Mouse (Mus musculus): ENCODE data around the gene Phldb3. TPM values are rescaled to one million over a fixed set of nuclear protein-coding genes. Genes with fewer than 3 reads are reported as not detected.
A peak's percentile ranks its signal among the peaks of the same experiment; 100 is the strongest.
"Not testable (repeated sequence)": the region's sequence is repeated elsewhere in the genome, so short reads cannot be mapped to it uniquely, and the experiment has no call there.

Phldb3 gene
- polyA plus RNA-seq, 1 experiment from 2014 or later, result 1.1 TPM

DNA sequence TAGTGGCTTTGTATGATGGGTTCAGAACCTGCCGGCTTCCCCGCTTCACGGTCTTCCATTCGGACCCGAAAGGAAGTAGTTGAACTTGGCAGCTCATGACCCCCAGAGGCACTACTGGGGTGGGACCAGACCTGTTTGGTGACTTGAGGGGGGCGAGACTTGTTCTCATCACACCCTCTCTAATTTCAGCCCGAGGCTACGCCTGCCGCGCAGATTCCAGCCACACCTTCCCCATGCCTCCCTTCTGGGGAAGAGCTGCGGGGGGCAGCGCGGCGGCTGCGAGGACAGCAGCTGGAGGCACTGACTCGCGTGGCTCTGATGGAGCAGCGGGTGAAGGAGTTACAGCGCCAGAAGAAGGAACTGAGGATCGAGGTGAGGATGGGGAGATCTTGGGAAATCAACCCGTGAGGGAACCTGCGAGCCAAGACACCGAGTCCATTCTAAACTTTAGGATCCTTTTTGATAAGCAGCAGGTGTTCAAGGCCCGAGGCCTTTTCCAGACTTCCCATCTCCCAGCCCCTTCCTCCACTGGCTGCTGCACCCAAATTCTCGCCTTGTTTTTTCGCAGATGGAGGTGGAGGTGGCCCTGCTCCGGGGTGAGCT lies 1.8 kb downstream of the Phldb3 start:
- peaks cover 39% of the 10 kb centered on the region for H3K27me3 ChIP-seq

DNA sequence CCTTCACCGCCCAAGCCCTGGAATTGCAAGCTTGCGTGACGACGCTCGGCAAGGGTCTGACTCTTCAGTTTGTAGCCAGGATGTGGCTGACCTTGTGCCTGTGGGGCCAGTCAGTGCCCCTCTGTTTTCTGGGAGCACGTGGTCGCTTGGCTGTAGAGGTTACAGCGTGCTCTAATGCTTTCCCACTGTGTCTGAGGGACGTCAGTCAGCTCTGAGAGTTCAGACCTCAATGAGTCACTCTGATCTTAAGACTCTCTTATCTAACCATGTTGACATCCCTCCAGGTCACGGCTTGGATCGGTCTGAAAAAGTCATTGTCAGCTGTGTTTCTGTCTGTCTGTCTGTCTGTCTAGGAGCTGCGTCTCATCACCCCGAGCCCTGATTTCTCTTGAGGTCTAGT lies 4.3 kb downstream of the Phldb3 start:
- peaks cover 36% of the 10 kb centered on the region for H3K27me3 ChIP-seq
- 64% methylated on average over 13 of the region's 13 CpGs for WGBS

More for the DNA sequence above, 1.8 kb downstream of the Phldb3 start:
- H3K4me1 ChIP-seq, result peaks cover 32% of the 10 kb centered on the region
- H3K9ac ChIP-seq, result no peak overlapping the region
- peak overlapping the region; percentile 52 for H3K4me3 ChIP-seq (replicated peaks)
- H3K9me3 ChIP-seq (replicated peaks), result no peaks in the 10 kb centered on the region
- peak overlapping the region; percentile 75 for H3K4me2 ChIP-seq (replicated peaks)
- ATAC-seq (ENCODE audit: insufficient number of reproducible peaks, low FRiP score, low TSS enrichment, low read depth), result no peak
- no peaks in the 10 kb centered on the region for H3K36me3 ChIP-seq
- no peak overlapping the region for H3K27ac ChIP-seq (replicated peaks)
- WGBS, result 3% methylated on average over 27 of the region's 27 CpGs

DNA sequence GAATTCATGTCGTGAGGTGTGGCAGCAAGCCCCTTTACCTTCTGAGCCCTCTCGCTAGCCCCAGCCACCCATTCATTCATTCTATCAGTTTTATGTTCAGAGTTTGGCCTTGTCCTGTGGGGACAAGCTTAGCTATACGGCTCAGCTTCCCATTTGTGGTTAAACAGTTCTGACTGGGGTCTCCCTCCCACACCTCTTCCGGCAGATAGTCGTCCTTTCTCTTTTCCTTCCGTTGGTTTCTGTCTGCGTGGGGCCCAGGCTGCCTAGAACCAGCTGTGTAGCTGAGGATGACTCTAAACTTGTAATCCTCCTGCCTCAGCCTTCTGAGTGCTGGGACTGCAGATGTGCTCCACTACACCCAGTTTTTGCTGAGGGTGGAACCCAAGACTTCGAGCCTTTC lies 7.2 kb downstream of the Phldb3 start:
- Histone ChIP-seq H3K9ac (no peak overlapping the region), H3K4me1 (peaks cover 2% of the 10 kb centered on the region), H3K4me2 (replicated peaks) (no peak overlapping the region), H3K27ac (replicated peaks) (no peak overlapping the region), H3K9me3 (replicated peaks) (no peaks in the 10 kb centered on the region), H3K36me3 (peaks cover 8% of the 10 kb centered on the region), H3K4me3 (replicated peaks) (no peak overlapping the region), H3K27me3 (peaks cover 8% of the 10 kb centered on the region)
- WGBS, result 76% methylated on average over 8 of the region's 8 CpGs
- no peak for ATAC-seq (ENCODE audit: insufficient number of reproducible peaks, low FRiP score, low TSS enrichment, low read depth)

More for the DNA sequence above, 4.3 kb downstream of the Phldb3 start:
- H3K4me3 ChIP-seq (replicated peaks), result no peak overlapping the region
- H3K4me2 ChIP-seq (replicated peaks), result no peak overlapping the region
- no peak overlapping the region for H3K27ac ChIP-seq (replicated peaks)
- no peak overlapping the region for H3K9ac ChIP-seq
- no peak for ATAC-seq (ENCODE audit: insufficient number of reproducible peaks, low FRiP score, low TSS enrichment, low read depth)
- peaks cover 24% of the 10 kb centered on the region for H3K4me1 ChIP-seq
- no peaks in the 10 kb centered on the region for H3K9me3 ChIP-seq (replicated peaks)
- H3K36me3 ChIP-seq, result peaks cover 4% of the 10 kb centered on the region; the same call in 1 of the 2 replicates

DNA sequence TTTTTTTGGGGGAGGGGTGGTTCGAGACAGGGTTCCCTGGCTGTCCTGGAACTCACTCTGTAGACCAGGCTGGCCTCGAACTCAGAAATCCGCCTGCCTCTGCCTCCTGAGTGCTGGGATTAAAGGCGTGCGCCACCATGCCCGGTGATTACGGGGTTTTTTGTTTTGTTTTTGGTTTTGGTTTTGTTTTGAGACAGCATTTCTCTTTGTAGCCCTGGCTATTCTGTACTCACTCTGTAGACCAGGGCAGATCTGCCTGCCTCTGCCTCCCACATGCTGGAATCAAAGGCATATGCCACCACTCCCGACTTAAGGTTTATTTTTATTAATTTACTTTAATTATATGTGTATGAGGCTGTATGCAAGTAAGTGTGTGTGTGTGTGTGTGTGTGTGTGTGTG lies 7.8 kb downstream of the Phldb3 start:
- 90% methylated on average over 8 of the region's 8 CpGs for WGBS

DNA sequence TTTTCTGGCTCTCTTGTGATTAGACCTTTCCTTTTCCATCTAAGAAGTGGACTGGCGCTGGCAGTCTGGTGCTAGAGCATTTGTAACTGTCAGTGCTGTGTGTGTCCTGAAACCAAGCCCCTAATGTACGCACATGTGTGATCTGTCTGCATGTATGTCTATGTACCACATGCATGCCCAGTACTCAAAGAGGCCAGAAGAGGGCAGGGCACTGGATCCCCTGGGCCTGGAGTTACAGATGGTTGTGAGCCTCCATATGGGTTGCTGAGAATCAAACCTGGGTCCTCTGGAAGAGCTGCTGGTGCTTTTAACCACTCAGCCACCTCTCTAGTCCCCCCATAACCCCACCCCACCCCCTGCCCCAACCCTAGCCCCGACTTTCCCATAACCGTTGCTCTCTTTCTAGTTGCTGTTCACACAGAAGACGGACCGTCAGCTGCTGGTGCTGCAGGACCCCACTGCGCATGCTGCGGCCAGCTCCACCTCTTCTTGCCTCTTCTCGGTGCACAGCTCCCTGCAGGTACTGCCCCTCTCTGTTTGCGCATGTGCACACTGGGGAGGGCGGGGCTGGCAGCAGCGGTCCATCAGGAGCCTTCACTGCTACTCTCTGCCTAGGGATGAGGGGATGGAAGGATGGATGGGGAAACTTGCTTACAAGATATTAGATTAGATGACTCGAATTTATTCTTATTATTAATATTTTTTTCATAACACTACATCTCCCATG lies 9.3 kb downstream of the Phldb3 start:
- Histone ChIP-seq H3K4me1 (no peaks in the 10 kb centered on the region), H3K27ac (replicated peaks) (no peak overlapping the region), H3K4me2 (replicated peaks) (no peak overlapping the region), H3K9ac (no peak overlapping the region), H3K36me3 (peaks cover 8% of the 10 kb centered on the region), H3K27me3 (no peaks in the 10 kb centered on the region), H3K4me3 (replicated peaks) (no peak overlapping the region), H3K9me3 (replicated peaks) (no peaks in the 10 kb centered on the region)
- no peak for ATAC-seq (ENCODE audit: insufficient number of reproducible peaks, low FRiP score, low TSS enrichment, low read depth)
- WGBS, result 62% methylated on average over 13 of the region's 13 CpGs

More for the DNA sequence above, 7.8 kb downstream of the Phldb3 start:
- not testable (repeated sequence) for H3K4me2 ChIP-seq (replicated peaks); H3K27me3 ChIP-seq; ATAC-seq (ENCODE audit: insufficient number of reproducible peaks, low FRiP score, low TSS enrichment, low read depth); H3K36me3 ChIP-seq; H3K27ac ChIP-seq (replicated peaks); H3K4me3 ChIP-seq (replicated peaks); H3K9ac ChIP-seq; H3K4me1 ChIP-seq; H3K9me3 ChIP-seq (replicated peaks)

DNA sequence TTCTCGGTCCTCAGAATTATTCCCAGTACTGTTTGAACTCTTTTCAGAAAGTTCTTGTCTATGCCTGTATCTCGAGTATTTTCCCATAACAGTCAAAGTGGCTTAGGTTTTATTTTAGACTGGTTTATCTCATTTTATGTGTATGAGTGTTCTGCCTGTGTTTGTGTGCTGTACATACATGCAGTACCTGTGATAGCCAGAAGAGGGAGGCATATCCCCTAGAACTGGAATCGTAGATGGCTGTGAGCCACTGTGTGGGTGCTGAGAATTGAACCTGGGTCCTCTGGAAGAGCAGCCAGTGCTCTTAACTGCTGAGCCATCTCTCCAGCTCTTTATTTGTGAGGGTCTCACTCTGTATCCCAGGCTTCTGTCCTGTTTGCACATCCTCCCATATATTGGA lies 10.6 kb downstream of the Phldb3 start:
- Histone ChIP-seq H3K36me3 (peaks cover 8% of the 10 kb centered on the region), H3K9ac (no peak overlapping the region), H3K4me2 (replicated peaks) (no peak overlapping the region), H3K4me1 (no peaks in the 10 kb centered on the region), H3K27ac (replicated peaks) (no peak overlapping the region), H3K4me3 (replicated peaks) (no peak overlapping the region), H3K9me3 (replicated peaks) (no peaks in the 10 kb centered on the region), H3K27me3 (no peaks in the 10 kb centered on the region)
- 80% methylated on average over 3 of the region's 3 CpGs for WGBS
- ATAC-seq (ENCODE audit: insufficient number of reproducible peaks, low FRiP score, low TSS enrichment, low read depth), result no peak

DNA sequence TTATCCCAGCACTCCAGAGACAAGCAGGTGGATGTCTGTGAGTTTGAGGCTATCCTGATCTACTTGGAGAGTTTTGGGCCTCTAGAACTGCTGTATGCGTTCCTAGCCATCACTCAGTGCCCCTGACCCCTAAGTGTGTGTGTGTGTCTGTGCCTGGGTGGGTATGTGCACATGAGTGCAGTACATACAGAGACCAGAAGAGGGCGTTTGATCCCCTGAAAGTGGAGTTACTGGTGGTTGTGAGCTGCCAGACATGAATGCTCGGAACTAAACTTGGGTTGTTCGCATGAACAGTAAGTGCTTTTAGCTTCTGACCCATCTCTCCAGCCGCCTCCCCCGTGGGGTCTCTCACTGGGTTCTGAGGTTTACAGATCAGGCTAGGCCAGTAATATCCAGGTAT lies 12.4 kb downstream of the Phldb3 start:
- no peak overlapping the region for H3K9ac ChIP-seq
- 80% methylated on average over 6 of the region's 6 CpGs for WGBS
- H3K27me3 ChIP-seq, result no peaks in the 10 kb centered on the region
- no peak for ATAC-seq (ENCODE audit: insufficient number of reproducible peaks, low FRiP score, low TSS enrichment, low read depth)
- no peaks in the 10 kb centered on the region for H3K4me1 ChIP-seq
- no peaks in the 10 kb centered on the region for H3K9me3 ChIP-seq (replicated peaks)
- no peak overlapping the region for H3K4me3 ChIP-seq (replicated peaks)
- peaks cover 6% of the 10 kb centered on the region; the same call in 1 of the 2 replicates for H3K36me3 ChIP-seq
- H3K4me2 ChIP-seq (replicated peaks), result no peak overlapping the region
- H3K27ac ChIP-seq (replicated peaks), result no peak overlapping the region

DNA sequence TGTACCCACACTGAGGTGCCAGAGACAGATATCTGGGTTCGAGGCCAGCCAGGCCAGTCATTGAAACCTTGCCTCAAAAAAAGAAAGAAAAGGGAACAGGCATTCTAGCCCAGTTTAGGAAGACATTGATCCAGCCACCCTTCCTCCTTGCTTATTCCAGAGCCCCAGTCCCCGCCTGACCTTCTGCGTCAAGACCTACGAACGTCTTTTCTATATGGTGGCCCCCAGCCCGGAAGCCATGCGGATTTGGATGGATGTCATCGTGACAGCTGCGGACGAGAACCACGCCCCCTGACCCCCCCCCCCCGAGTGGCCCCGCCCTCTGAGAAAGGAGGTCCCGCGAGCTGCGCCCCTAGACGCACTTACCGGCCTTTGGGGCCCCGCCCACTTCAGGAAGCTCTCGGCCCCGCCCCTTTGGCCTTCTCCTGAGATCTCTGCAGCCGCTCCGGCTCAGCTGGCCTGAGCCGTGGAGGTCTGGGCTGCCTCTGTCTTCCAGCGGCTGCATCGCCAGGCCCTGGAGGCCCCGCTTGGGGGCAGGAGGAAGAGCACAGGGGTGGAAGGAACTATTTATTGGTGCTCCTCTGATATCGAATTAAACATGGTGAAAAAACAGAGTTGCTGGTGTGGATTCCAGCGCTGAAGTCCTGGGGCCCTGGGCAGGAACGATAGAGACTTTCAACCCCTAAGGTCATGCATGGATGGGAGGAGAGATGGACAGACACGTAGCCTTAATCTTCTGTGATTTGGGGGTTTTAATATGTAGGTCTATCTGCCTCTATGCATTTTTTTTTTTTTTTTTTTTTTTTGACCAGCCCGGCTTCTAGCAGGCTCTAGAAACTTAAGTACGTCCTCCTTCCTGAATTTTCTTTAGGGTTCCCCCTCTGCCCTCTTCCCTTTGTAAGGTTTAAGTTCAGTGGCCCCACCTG lies 18.4 kb downstream of the Phldb3 start:
- 6% methylated on average over 32 of the region's 33 CpGs for WGBS
- H3K36me3 ChIP-seq, result no peaks in the 10 kb centered on the region
- peaks cover 9% of the 10 kb centered on the region for H3K4me1 ChIP-seq
- H3K27me3 ChIP-seq, result no peaks in the 10 kb centered on the region
- no peaks in the 10 kb centered on the region for H3K9me3 ChIP-seq (replicated peaks)
- H3K9ac ChIP-seq, result peak overlapping the region; percentile 39
- H3K27ac ChIP-seq (replicated peaks), result peak overlapping the region; percentile 74; the same call in 1 of the 2 replicates
- peak overlapping the region; percentile 40 for H3K4me3 ChIP-seq (replicated peaks)
- peak; percentile 79 for ATAC-seq (ENCODE audit: insufficient number of reproducible peaks, low FRiP score, low TSS enrichment, low read depth)
- H3K4me2 ChIP-seq (replicated peaks), result peak overlapping the region; percentile 71

DNA sequence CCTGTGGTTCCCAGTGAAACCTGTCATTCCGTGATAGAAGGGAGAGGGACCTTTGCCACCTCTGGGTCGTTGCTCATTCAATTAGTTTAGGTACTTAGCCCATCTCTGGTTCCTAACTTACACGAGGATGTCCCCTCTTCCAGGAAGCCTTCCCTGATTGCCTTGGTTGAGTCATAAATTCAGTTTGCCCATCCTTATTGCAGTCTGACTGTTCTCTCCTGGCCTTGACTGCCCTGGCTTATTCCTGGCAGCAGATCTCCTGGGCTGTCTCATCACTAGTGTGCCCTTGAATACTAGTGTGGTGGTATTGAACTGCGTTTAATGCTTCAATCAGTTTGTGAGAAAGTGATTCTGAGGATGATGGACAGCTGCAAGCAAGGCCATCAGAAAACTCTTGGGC lies 19.1 kb downstream of the Phldb3 start:
- no peak for ATAC-seq (ENCODE audit: insufficient number of reproducible peaks, low FRiP score, low TSS enrichment, low read depth)
- peak overlapping the region; percentile 74 for H3K27ac ChIP-seq (replicated peaks)
- no peaks in the 10 kb centered on the region for H3K27me3 ChIP-seq
- H3K9me3 ChIP-seq (replicated peaks), result no peaks in the 10 kb centered on the region
- no peak overlapping the region for H3K4me2 ChIP-seq (replicated peaks)
- H3K36me3 ChIP-seq, result no peaks in the 10 kb centered on the region
- no peak overlapping the region for H3K9ac ChIP-seq
- 78% methylated on average over 4 of the region's 4 CpGs for WGBS
- no peak overlapping the region for H3K4me3 ChIP-seq (replicated peaks)
- H3K4me1 ChIP-seq, result peaks cover 9% of the 10 kb centered on the region

DNA sequence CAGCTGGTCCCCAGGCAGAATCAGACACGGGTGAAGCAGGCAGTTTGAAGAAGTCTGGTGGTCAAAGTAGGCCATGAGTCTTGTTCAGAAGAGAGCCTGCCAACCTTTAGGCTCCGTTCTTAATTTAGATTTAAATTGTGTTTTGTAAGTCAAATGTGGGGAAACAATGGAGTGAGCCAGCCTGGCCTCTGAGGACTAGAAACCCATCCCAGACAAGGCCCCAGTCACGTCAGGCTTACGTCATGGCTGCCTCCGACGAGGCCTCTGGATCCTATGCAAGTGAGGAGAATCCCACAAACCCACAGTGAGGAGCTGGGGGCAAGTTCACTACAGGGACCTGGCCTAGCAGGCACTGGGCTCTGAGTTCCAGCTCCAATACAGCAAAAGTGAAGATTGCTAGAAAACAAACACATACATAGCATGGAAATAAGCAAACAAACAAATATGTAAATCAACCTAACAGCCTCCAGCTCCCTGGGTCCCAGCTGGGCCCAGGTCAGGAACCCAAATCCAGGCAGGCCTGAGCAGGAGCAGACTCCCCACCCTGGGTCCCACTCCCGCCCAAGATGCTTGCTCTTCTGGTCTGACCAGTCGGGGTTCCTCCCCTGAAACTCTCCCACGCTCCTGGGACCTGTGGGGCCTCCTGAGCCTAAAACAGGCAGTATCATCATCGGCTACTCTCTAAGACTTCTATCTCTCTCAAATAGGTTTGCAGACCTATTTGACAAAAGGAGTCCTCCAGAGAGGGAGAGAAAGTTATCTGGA lies 19.7 kb downstream of the Phldb3 start:
- Histone ChIP-seq H3K36me3 (no peaks in the 10 kb centered on the region), H3K27ac (replicated peaks) (peak overlapping the region; percentile 76), H3K9me3 (replicated peaks) (no peaks in the 10 kb centered on the region), H3K27me3 (no peaks in the 10 kb centered on the region), H3K9ac (no peak overlapping the region), H3K4me2 (replicated peaks) (no peak overlapping the region), H3K4me1 (peaks cover 9% of the 10 kb centered on the region), H3K4me3 (replicated peaks) (no peak overlapping the region)
- WGBS, result 58% methylated on average over 10 of the region's 10 CpGs
- ATAC-seq (ENCODE audit: insufficient number of reproducible peaks, low FRiP score, low TSS enrichment, low read depth), result no peak
